Mouse (Mus musculus) hindbrain, embryonic 15.5 days (tissue): Measurements from ENCODE around the gene Rin2. TPM values are rescaled to one million over a fixed set of nuclear protein-coding genes. Genes with fewer than 3 reads are reported as not detected.

ENCODE experiments used
- ATAC-seq: fragments of 200-750 bp; cut with Nextera tagmentation; 2 replicates; pipeline ENCODE4 v1.8.0; 2017; ENCODE audit warnings: low read depth, moderate number of reproducible peaks, moderate TSS enrichment; ENCODE audit not compliant: low FRiP score
- H3K27ac ChIP-seq: fragments of 300-500 bp; sonication (generic); replicated peaks from 2 replicates; pipeline ENCODE4 v1.5.1; 2015; ENCODE audit warnings: mild to moderate bottlenecking, inconsistent platforms
- H3K27me3 ChIP-seq: fragments of 300-500 bp; sonication (generic); 2 replicates; pipeline ENCODE4 v1.6.1; 2015; ENCODE audit warnings: control low read depth, inconsistent platforms
- H3K36me3 ChIP-seq: fragments of 300-500 bp; sonication (generic); 2 replicates; pipeline ENCODE4 v1.6.1; 2015; ENCODE audit warnings: control low read depth, inconsistent platforms
- H3K4me1 ChIP-seq: fragments of 300-500 bp; sonication (generic); replicated peaks from 2 replicates; pipeline ENCODE4 v1.6.1; 2015; ENCODE audit warnings: control low read depth, inconsistent platforms
- H3K4me2 ChIP-seq: fragments of 300-500 bp; sonication (generic); 2 replicates; pipeline ENCODE4 v1.6.1; 2015; ENCODE audit warnings: moderate library complexity, mild to moderate bottlenecking, inconsistent platforms
- H3K4me3 ChIP-seq: fragments of 300-500 bp; sonication (generic); 2 replicates; pipeline ENCODE4 v1.5.1; 2015; ENCODE audit warnings: mild to moderate bottlenecking, inconsistent platforms
- H3K9ac ChIP-seq: fragments of 300-500 bp; sonication (generic); 2 replicates; pipeline ENCODE4 v1.6.1; 2015; ENCODE audit warnings: inconsistent platforms
- H3K9me3 ChIP-seq: fragments of 300-500 bp; sonication (generic); 2 replicates; pipeline ENCODE4 v1.6.1; 2016; ENCODE audit warnings: control low read depth, inconsistent platforms
- WGBS: fragments of 180-500 bp; shearing (Covaris S2); methylation state at CpG from one replicate; pipeline ENCODE4 v1.1.7; 2015; 5-methylcytosine and 5-hydroxymethylcytosine counted together
- polyA plus RNA-seq: library from polyadenylated mRNA; unstranded; fragments of >200 nt; fragmentation: Nextera tagmentation; extraction: Ambion mirVana; gene quantifications from 2 replicates; pipeline ENCODE4 v1.2.1, GENCODE M21; 2015

Gene Rin2
- polyA plus RNA-seq, 1 experiment from 2014 or later, result 16.4 TPM

DNA sequence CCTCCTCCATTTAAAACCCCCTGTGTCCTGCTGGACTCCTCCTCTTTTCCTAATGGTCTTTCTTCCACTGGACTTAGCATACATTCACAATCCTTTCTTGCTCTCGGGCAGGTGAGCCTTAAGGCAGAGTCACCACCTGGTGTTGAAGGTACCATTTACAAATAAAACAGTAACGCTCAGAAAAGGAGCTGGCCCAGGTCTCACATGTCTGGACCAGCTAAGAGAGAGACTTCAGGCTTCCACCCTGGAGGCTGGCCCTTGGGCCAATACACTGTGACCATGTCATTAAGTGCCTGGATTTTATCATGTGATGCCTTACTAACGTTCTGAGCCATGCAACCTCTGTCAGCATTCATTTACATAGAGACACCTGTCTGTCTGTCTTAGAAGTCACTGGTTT, 165.3 kb downstream of the Rin2 start:
- Histone ChIP-seq H3K9me3 (no peaks in the 10 kb centered on the region), H3K36me3 (no peaks in the 10 kb centered on the region), H3K4me3 (no peak overlapping the region), H3K4me2 (no peak overlapping the region), H3K27me3 (no peaks in the 10 kb centered on the region), H3K9ac (no peak overlapping the region), H3K4me1 (peaks cover 7% of the 10 kb centered on the region), H3K27ac (no peak overlapping the region)
- WGBS, result 78% methylated on average over 3 of the region's 3 CpGs
- peak; percentile 20; the same call in 1 of the 2 replicates for ATAC-seq

DNA sequence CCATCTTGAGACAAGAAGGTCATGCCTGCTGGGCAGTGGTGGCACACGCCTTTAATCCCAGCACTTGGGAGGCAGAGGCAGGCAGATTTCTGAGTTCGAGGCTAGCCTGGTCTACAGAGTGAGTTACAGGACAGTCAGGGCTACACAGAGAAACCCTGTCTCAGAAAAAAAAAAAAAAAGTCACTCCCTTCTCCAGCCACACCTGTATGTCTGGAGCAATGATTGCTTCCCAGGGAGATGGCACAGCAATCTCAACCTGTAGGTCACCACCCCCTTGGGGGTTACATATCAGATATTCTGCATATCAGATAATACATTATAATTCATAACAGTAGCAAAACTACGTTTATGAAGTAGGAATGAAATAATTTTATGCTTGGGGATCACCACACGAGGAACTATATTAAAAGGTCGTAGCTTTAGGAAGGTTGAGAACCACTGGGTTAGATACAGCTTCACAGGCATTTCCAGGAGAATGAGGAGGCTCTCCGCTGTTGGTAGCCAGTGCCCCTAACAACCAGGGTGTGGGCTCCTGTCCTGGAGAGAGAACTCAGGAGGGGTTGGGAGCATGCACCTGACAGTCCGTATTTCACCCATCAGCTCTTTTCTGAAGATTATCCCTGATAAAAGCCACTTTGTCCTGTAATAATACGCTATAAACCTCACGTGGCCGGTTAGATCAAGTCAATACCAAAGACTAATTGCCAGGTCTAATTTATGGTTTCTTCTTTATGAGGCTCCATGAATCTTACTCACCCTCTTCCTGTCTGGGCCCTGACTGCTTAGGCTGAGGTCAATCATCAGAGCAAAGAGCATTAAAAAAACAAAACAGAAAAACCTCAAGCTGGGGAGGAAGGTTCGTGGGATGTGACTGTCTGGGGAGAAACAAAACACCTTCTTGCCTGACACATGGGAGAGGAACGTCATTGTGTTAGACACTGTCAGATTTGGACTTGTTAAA, 166.2 kb downstream of the Rin2 start:
- Histone ChIP-seq H3K36me3 (no peaks in the 10 kb centered on the region; the same call in 1 of the 2 replicates), H3K9me3 (no peaks in the 10 kb centered on the region), H3K4me2 (no peak overlapping the region), H3K9ac (no peak overlapping the region), H3K27ac (no peak overlapping the region), H3K4me1 (peaks cover 7% of the 10 kb centered on the region), H3K4me3 (no peak overlapping the region), H3K27me3 (no peaks in the 10 kb centered on the region)
- WGBS, result 80% methylated on average over 12 of the region's 12 CpGs
- ATAC-seq, result no peak

DNA sequence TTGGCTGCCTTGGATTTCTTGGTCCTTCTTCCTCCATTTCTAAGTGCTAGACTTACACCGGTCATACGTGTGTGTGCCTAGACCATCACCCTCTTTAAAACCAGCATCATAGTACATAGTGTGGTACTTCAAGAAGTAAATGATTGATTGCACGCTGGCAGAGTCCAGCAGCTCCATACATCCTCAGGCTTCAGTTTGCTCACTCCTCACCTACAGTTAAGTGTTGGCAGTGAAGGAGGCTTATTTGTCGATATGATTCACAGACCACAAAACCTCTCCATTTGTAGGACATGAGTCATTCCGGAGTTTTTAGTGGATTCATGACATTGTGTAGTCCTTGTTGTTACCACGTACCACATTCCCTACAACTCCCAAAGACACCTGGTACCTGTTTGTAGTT, 168.3 kb downstream of the Rin2 start:
- H3K27ac ChIP-seq, result no peak overlapping the region
- ATAC-seq, result no peak
- no peak overlapping the region for H3K9ac ChIP-seq
- 97% methylated on average over 6 of the region's 6 CpGs for WGBS
- H3K4me2 ChIP-seq, result no peak overlapping the region
- no peaks in the 10 kb centered on the region for H3K9me3 ChIP-seq
- no peaks in the 10 kb centered on the region for H3K27me3 ChIP-seq
- H3K4me3 ChIP-seq, result no peak overlapping the region
- peaks cover 4% of the 10 kb centered on the region; the same call in 1 of the 2 replicates for H3K36me3 ChIP-seq
- H3K4me1 ChIP-seq, result peaks cover 7% of the 10 kb centered on the region

DNA sequence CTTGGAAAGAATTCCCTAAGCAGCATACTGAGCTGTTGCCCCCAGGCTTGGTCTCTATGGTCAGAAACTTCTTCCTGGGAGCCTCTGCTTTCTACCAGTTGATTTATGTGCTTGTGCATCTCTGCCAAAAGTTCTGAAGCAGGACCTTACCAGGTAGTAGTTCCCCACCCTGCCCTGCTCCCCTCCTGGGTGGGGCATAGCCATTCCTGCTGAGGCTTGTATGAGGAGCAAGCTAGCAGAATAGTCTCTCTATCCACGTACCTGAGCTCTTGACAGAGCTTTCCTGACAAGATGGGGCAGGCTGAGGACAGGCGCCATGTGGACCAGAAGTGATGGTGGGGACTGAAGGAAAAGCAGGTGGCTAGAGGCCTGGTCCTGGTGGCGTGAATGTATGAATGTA, 171.6 kb downstream of the Rin2 start:
- Histone ChIP-seq H3K4me1 (no peaks in the 10 kb centered on the region), H3K27ac (no peak overlapping the region), H3K36me3 (peaks cover 4% of the 10 kb centered on the region; the same call in 1 of the 2 replicates), H3K9ac (no peak overlapping the region), H3K9me3 (no peaks in the 10 kb centered on the region), H3K4me2 (no peak overlapping the region), H3K27me3 (no peaks in the 10 kb centered on the region), H3K4me3 (no peak overlapping the region)
- no peak for ATAC-seq
- WGBS, result 90% methylated on average over 3 of the region's 3 CpGs

DNA sequence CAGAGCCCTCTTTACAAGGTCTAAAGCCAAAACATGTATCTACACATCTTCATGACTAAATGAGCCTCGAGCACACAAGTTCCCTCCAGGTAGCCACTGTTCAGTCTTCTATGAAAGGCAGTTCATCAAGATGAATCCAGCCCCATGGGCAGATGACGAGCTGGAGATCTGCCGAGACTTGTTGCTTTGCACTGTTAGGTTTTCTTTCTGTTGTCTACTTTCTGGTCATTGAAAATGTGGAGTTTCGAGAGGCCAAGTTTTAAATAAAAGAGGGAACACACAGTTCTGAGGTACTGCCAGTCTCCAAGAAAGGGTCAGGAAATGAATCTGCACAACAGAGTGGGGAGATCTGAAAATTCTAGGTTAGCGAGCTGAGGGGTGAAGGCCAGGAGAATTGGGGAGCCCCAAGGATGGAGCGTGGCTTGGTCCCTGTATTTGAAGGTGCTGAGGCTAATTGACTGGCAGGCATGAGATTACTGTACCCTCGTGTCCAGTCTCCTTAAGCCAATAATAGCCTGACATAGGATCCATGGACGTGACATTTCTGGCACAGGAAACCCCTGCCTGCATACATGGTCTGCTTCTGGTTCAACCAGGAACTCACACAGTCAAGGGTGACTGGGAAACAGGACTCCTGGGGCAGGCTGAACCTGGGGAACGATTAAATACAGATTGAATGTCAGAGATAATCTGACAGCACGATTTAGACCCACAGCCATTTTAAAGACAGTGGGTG, 174.3 kb downstream of the Rin2 start:
- no peaks in the 10 kb centered on the region for H3K4me1 ChIP-seq
- H3K4me3 ChIP-seq, result no peak overlapping the region
- peaks cover 4% of the 10 kb centered on the region; the same call in 1 of the 2 replicates for H3K36me3 ChIP-seq
- H3K9ac ChIP-seq, result no peak overlapping the region
- no peak for ATAC-seq
- no peak overlapping the region for H3K27ac ChIP-seq
- no peaks in the 10 kb centered on the region for H3K9me3 ChIP-seq
- no peaks in the 10 kb centered on the region for H3K27me3 ChIP-seq
- WGBS, result 85% methylated on average over 10 of the region's 10 CpGs
- no peak overlapping the region for H3K4me2 ChIP-seq

DNA sequence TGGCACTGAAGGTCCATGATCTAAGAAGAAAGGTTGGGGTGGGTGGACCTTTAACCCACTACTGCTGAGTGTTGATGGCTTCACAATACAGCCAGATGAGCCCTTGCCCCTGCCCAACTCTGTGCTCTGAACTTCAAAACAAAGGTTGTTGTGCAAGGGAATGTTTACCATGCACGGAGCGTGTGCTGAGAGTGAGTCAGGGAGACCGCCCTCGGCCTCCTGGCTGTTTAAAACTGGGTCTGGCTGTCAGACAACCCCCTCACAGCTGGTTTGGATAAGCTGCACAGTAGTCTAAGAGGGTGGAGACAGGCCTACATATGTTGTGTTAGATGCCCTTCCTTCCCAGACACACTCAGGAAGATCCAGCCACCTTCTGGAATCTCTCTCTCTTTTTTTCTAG, 175.8 kb downstream of the Rin2 start:
- Histone ChIP-seq H3K9ac (no peak overlapping the region), H3K4me2 (no peak overlapping the region), H3K9me3 (no peaks in the 10 kb centered on the region), H3K4me1 (no peaks in the 10 kb centered on the region), H3K36me3 (peaks cover 4% of the 10 kb centered on the region; the same call in 1 of the 2 replicates), H3K4me3 (no peak overlapping the region), H3K27me3 (no peaks in the 10 kb centered on the region), H3K27ac (no peak overlapping the region)
- no peak for ATAC-seq
- 61% methylated on average over 4 of the region's 4 CpGs for WGBS

DNA sequence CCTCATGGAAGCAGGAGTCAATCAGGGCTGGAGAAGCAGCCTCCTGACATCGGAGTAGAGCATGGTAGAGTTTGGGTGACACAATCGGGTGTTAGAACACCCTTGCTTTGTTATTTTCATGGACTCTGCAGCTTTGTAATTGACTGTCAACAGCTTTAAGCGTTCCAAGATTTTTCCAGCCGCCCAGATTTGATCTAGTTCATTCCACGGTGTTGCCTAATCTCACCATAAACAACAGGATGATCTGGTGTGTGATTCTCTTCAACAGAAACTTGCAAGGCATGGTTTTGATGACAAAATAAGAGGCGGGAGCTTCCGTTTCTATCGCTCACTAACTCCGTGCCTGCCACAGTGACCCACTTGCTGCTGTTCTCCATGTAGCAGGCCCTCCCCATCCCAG, 180.8 kb downstream of the Rin2 start:
- no peak for ATAC-seq
- Histone ChIP-seq H3K27me3 (no peaks in the 10 kb centered on the region), H3K36me3 (no peaks in the 10 kb centered on the region), H3K9me3 (no peaks in the 10 kb centered on the region), H3K4me3 (no peak overlapping the region), H3K4me1 (peaks cover 32% of the 10 kb centered on the region), H3K27ac (no peak overlapping the region), H3K4me2 (no peak overlapping the region), H3K9ac (no peak overlapping the region)
- WGBS, result 94% methylated on average over 9 of the region's 9 CpGs

DNA sequence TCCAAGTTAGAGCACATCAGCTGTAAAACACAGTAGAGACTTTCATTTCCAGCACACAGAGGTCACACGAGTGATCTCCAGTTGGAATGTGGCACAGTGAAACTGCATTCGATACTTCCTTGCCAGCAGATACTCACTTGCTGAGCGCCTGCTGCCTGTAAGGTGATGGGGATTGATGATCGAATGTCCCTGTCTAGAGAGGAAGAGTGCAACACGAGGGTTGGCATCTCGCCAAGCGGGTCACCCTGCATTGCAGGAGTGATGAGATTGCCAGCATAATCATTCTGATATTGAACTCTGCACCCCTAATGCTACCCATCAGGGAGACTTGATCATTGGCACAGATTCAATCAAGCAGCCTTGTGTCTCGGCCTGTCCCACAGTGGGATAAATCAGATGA, 182.8 kb downstream of the Rin2 start:
- H3K9me3 ChIP-seq, result no peaks in the 10 kb centered on the region
- H3K36me3 ChIP-seq, result no peaks in the 10 kb centered on the region
- H3K27ac ChIP-seq, result no peak overlapping the region
- H3K4me3 ChIP-seq, result no peak overlapping the region
- H3K9ac ChIP-seq, result no peak overlapping the region
- no peak overlapping the region for H3K4me2 ChIP-seq
- peaks cover 41% of the 10 kb centered on the region for H3K4me1 ChIP-seq
- no peaks in the 10 kb centered on the region for H3K27me3 ChIP-seq
- ATAC-seq, result no peak
- 63% methylated on average over 8 of the region's 8 CpGs for WGBS

DNA sequence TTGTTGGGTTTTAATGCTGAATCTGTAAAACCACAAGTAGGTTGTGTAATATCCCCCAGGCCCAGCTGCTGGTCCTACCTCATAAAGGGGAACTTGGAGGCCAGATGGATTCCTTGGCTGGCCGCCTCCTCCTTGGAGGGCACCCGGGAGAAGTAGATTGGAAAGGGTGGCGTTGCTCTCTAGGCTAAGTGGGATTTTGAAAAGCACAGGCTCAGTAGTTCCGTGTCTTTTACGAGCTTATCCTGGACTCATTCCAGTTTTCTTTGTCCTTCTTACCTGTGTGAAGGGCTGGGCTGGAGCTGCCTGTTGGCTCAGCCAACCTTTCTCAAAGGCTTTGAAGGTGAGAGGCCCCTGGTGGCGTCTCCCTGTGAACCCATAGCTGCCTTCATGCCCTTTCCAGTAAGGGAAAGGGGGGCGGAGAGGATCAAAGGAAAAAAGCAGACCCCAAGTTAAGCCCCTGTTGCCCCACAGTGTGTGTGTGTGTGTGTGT, 184.5 kb downstream of the Rin2 start:
- H3K36me3 ChIP-seq, result no peaks in the 10 kb centered on the region

DNA sequence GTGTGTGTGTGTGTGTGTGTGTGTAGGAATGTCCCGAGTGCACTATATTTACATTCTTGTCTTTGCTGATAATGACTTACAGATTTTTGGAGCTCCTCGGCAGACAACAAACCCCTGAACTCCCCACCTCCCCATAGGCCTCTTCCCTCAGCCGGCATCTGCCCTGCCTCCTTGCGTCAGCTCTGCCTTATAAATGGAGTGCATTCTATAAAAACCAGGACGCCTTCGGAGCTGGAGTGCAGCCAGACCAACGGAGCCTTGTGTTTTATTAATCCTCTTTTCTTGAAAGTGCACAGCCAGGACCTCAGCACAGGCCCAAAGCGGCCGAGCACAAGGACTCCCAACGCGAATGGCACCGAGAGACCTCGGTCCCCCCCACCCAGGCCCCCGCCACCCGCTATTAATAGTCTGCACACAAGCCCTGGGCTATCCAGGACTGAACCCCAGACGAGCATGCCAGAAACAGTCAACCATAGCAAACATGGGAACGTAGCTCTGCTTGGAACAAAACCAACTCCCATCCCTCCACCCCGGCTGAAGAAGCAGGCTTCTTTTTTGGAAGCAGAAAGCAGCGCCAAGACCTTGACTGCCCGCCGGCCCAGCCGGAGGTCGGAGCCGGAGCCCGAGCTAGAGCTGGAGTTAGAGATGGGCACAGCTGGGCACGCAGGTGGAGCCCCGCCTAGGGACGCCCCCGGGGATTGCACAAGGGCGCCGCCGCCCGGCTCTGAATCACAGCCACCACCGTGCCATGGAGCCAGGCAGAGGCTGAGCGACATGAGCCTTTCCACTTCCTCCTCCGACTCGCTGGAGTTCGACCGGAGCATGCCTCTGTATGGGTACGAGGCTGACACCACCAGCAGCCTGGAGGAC, 185.2 kb downstream of the Rin2 start:
- peak overlapping the region; percentile 38 for H3K4me3 ChIP-seq
- 8% methylated on average over 40 of the region's 40 CpGs for WGBS

More for the DNA sequence above, 184.5 kb downstream of the Rin2 start:
- no peaks in the 10 kb centered on the region for H3K27me3 ChIP-seq
- peaks cover 41% of the 10 kb centered on the region for H3K4me1 ChIP-seq
- H3K4me2 ChIP-seq, result peak overlapping the region; percentile 56
- H3K9ac ChIP-seq, result no peak overlapping the region; the same call in 1 of the 2 replicates
- H3K27ac ChIP-seq, result peak overlapping the region; percentile 83
- 0 out of 2 replicates have a peak, but pooled peaks have one; percentile 35 for ATAC-seq
- 55% methylated on average over 7 of the region's 7 CpGs for WGBS
- no peaks in the 10 kb centered on the region for H3K9me3 ChIP-seq
- H3K4me3 ChIP-seq, result no peak overlapping the region

More for the DNA sequence above, 185.2 kb downstream of the Rin2 start:
- ATAC-seq, result peak; percentile 92
- Histone ChIP-seq H3K9me3 (no peaks in the 10 kb centered on the region), H3K36me3 (no peaks in the 10 kb centered on the region), H3K27ac (peak overlapping the region; percentile 83), H3K4me2 (peak overlapping the region; percentile 56), H3K4me1 (peaks cover 41% of the 10 kb centered on the region), H3K27me3 (no peaks in the 10 kb centered on the region), H3K9ac (peak overlapping the region; percentile 37)
